Mouse (Mus musculus) frontal cortex, adult 2 months (tissue): ENCODE measurements at regions not wholly inside any gene's neighbourhood (a gene's known extent, or its start where the extent isn't known, plus 50 kb on each side); places are given as distances from the start of the nearest gene placed in this dataset.

Experiments
- DNase-seq, 2 experiments: peaks; one replicate each; pipeline ENCODE4 v3.0.0; 2022; ENCODE audit warnings: low spot score in 1 of 2; ENCODE audit errors: extremely low spot score in 1 of 2

- DNase-seq: no peak
Measured at GRCm38 (mm10) chr8:92008616-92009610, 207.0 kb upstream of the Irx3 start.

DNA sequence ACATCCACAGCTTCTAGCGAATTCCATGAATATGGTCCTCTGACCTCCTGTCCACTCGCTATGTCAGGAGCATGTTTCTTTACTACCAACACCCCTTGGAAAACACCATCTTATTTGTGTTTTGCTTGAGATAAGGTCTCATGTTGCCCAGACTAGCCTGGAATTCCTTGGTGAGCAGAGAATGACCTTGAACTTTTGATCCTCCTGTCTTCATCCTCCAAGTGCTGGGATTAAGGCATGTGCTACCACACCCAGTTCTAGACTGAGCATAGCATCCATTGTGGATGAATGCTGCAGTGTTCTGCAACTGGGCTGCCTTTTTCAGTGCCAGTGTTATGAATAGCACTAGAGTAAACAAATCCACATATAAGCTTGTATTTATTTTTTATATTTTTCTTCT is 203.2 kb upstream of the Irx3 start:
- no peak for DNase-seq

GRCm38 (mm10) chr8:92004532-92004931 is 202.7 kb upstream of the Irx3 start:
- DNase-seq: no peak

- DNase-seq: no peak
Measured at GRCm38 (mm10) chr8:92000368-92000767, 198.5 kb upstream of the Irx3 start.

GRCm38 (mm10) chr8:91999661-92000060 is 197.8 kb upstream of the Irx3 start:
- DNase-seq: no peak

DNA sequence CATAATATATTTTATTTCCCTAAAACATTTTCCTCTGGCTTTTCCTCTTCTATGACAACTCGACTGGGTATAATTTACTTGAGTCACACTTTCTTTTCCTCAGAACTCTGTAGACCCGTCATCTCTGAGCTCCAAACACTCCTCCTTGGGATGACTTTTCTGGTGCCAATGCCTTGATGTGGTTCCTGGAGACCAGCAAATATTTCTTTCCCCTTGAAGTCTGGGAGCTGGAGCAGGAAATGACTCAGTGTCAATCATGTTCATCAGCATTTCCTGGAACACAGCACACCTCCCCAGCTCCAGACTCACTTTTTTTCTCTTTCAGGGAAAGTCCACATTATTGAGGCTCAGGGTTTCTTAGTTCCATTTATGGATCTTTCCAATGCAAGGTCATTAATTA is 197.3 kb upstream of the Irx3 start:
- DNase-seq: no peak

GRCm38 (mm10) chr8:91997892-91998189 is 196.0 kb upstream of the Irx3 start:
- no peak for DNase-seq

- DNase-seq: no peak
Measured at GRCm38 (mm10) chr8:91997023-91997891, 195.4 kb upstream of the Irx3 start.

- no peak for DNase-seq
Measured at GRCm38 (mm10) chr8:91996305-91997022, 194.6 kb upstream of the Irx3 start.

DNA sequence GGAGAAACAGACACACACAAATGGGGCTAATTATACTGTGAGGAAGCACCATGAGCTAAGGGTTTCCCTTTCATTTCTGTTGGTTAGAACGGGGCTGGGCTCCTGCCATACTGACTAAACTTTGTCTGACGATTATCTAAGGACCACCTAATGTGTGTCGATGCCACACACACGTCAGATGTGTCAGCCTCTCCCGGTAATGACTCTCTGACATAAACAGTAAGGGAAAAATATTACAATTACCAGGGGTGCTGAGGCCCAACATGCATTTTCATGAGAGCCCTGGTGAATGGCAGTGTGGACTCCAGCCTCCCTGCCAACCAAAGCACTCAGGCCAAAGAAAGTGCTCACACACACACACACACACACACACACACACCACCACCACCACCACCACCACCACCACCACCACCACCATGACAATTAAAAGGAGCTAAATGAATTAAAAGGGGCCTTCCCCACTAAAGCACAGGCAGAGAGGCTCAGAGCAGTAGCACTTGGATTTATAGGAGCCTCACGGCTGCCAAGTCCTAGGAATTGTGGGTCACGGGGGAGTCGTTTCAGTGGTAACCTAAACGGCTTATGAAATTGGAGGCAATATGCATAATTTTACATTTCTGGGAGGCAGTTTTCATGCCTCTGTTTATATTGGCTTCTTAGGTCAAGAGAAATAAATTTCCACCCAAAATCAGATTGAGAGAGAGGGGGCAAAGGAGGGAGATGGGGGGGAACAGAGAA is 193.7 kb upstream of the Irx3 start:
- DNase-seq: no peak

DNA sequence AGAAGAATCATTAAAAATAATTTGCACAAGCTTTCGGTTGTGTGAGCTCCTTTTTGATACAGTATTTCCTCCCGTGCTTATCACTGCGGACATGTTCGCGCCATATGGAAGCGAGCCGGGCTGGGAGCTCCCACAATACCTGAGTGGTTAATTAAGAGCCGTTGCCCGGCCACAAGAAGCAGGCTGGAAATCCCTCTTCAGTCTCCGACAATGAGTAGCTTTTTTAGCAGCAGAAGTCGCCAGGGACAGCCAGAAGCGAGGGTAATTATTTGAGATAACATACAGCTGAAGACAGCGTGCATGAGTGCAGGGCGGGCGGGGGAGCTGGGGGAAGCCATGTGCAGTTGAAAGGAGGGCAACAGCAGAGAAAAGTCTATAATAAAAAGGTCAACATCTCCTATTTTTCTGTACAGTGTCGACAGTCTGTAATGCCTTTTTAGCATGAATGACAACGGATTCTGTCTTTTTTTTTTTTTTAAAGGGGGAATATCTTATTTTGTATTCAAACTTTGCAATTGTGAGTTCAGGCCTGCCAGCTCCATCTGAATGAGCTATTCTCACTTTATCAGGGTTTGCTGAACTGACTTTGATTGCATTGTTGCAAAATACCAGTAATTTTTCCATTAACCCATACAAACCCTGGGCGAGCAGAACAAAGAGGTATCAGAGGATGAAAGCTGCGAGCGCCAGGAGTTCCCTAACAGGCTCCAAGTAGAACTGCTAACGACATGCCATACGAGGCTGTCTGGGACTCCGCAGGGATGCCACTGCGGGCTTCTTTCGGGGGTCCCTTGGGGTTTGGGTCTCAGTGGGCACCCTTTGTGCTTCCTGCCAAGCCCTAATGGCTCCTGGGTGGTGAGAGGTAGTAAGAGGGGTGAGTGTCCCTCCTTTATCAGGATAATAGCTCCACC is 189.9 kb upstream of the Irx3 start:
- no peak for DNase-seq

DNA sequence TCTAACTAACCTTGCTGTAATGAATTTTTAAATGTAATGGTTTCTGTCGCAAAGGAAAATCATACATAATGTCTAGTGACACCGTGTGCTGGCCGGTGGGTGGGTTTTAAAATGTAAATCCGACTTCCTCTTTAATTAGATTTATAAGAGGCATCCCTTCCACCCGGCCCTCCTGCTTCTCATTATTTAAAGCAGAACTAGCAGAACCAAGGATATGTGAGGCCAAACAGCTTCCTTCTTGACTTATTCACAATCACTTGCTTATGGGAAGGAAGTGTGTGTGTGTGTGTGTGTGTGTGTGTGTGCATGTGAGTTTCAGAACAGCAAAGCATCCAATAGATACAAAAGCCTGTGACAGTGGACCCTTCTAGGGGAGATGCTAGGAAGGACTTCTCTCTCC is 189.1 kb upstream of the Irx3 start:
- no peak for DNase-seq

DNA sequence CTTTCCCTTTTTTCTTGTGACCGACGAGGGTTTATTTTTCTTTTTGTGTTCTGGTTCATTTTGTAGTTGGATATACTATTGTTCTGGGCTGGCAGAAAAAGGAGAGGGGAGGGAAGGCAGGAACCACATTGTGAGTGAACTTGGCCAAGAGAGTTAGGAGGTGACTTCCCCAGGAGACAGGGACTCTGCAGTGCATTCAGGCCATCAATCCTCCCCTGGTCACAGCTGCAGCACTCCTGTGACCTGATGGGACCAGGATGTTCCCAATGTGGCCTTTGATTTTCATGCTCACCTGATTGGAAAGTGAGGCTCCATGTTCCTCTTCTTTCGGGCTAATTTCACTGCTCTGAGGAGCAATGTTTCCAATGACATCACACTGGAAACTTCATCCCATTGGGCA is 188.2 kb upstream of the Irx3 start:
- no peak for DNase-seq

GRCm38 (mm10) chr8:91988866-91989633 is 187.2 kb upstream of the Irx3 start:
- DNase-seq: no peak

DNA sequence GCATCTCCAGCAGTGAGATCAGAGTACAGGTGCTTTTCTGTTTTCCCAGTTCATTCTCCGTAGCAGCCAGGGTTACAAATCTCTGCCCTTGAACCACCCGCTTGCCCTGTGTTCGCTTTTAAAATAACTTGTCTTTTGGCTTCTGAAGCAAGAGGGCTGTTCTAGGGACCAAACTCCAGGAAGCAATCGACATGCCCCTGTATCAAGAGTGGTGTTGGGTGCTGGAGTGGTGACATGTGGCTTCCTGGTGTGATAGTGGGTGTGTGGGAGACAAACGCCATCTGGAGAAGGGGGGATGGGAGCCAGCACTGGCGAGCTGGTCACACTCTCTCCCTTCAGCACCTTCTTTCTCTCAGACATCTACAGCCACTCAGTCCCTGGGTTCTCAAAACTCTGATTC is 186.0 kb upstream of the Irx3 start:
- DNase-seq: no peak

- no peak for DNase-seq
Measured at GRCm38 (mm10) chr8:91983171-91983570, 181.3 kb upstream of the Irx3 start.

DNA sequence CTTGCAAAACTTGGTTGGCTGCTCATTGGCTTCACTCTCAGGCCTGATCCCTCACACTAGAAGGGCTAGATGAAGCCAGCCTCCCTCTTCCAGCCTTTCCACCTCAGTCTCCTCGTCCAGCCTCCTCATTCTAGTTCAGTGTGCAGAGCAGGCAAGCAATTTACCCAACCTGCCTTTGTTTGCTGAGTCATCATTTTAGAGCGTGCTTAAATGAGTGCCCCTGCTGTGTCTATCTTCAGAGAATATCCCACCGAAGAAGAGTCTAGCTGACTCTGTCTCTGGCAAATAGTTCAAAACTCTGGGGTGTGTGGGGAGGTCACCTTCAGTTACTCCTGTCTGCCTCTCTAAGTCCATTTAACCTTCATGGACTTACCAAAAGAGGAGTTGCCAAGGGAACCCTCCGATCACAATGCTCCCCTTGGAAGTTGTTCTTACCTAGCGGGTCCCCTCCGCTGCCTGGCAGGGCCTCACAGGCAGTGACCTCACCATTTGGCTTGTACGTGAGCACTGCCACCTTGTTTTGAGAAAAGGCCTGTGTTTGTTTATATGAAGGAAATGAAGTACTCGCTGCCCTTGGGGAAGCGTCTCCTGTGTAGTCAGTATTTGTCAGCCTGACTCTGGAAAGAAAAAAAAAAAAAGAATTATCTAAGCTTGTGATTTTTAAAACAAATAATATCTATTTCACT is 175.2 kb upstream of the Irx3 start:
- DNase-seq: no peak

DNA sequence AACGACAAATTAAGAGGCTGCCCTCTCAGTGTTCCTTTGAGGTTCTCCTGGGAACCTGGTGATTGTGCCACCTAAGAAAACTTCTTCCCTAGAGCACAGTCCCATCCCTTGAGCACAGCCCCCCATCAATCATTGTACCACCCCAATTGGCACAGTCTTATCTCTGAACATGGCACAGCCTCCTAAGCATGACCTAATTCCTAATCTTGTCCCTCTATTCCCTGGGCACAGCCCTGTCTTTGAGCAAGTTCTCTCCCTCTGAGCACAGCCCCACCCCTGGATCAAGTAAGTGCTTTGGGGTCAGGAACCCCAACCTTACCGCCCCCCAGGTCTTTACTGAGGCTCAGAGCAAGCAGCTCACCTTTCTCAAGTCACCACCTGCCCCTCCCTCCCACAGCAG is 173.6 kb upstream of the Irx3 start:
- no peak for DNase-seq
